Mouse (Mus musculus) thymus, adult 18-20 months (tissue): ENCODE measurements around the gene Nmt1.

Experiments
- DNase-seq, 2 experiments: peaks; one replicate each; pipeline ENCODE4 v3.0.0; 2022; ENCODE audit warnings: mixed read lengths in 2 of 2

The Nmt1 gene

GRCm38 (mm10) chr11:103111881-103112551 lies 84.0 kb downstream of the Nmt1 start:
- no peak for DNase-seq

- no peak for DNase-seq
Observed at GRCm38 (mm10) chr11:103112552-103112912, 84.5 kb downstream of the Nmt1 start.

GRCm38 (mm10) chr11:103113005-103113404 lies 85.0 kb downstream of the Nmt1 start:
- DNase-seq: no peak

DNA sequence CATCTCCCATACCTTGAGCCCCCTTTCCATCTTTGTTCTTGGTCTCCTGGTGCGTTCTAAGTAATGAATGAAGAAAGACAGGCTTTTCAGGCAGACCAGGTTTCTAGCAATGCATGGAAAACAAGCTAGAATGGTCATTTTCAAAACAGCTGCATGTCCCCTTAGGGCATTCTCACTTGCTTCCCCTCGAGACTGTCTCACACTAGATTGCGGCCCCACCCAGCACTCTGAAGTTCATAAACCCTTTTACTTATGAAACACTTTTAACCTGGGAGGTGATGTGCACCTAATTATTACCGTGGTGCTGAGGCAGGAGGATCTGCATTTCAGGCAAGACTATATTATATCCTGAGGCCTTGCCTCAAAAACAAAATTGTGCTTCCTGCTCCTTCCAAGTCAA lies 85.8 kb downstream of the Nmt1 start:
- DNase-seq: no peak

- no peak for DNase-seq
Observed at GRCm38 (mm10) chr11:103114270-103114943, 86.4 kb downstream of the Nmt1 start.

GRCm38 (mm10) chr11:103115163-103116007 lies 87.4 kb downstream of the Nmt1 start:
- peak; percentile 70 to 81 for DNase-seq

GRCm38 (mm10) chr11:103116008-103116818 lies 88.2 kb downstream of the Nmt1 start, which contains the start of gene Hexim1:
Gene Hexim1, plus strand, starts transcription at chr11:103116231.
- peak; percentile 100 for DNase-seq

DNA sequence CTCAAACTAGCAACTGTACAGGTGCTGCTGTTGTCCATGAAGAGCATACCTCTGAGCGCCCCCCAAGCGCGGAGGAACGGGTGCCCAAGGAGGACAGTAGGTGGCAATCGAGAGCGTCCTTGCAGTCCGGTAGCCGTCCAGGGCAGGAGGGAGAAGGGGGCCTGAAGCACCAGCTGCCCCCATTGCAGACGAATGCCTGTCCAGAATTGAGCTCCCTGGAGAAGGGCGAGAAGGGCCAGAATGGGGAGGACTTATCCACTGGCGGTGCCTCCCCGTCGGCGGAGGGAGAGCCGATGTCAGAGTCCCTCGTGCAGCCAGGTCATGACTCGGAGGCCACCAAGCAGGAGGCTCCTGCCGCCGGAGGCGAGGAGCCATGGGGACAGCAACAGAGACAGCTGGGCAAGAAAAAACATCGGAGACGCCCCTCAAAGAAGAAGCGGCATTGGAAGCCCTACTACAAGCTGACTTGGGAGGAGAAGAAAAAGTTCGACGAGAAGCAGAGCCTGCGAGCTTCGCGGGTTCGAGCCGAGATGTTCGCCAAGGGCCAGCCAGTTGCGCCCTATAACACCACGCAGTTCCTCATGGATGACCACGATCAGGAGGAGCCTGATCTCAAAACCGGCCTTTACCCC lies 89.1 kb downstream of the Nmt1 start:
- DNase-seq: peak; percentile 75 to 79

- no peak for DNase-seq
Observed at GRCm38 (mm10) chr11:103117591-103118009, 89.6 kb downstream of the Nmt1 start.
